Mouse (Mus musculus): Measurements from ENCODE around the gene Rnf25. TPM values are rescaled to one million over a fixed set of nuclear protein-coding genes. Genes with fewer than 3 reads are reported as not detected.

Gene Rnf25
- total and polyA plus RNA-seq, 3 experiments, result 32.4 to 49.7 TPM; not detected in 1

- TF ChIP-seq USF1 (IDR thresholded peaks at IDR 0.05; ENCODE audit: low read depth, low read length) (no peak), CTCF (IDR thresholded peaks at IDR 0.05 in 2 of 3, conservative IDR thresholded peaks at IDR 0.05 in 1 of 3; ENCODE audit: control insufficient read depth in 1 of 3, insufficient read depth in 1 of 3, low read depth in 2 of 3, low read length in 3 of 3, poor library complexity in 1 of 3, severe bottlenecking in 1 of 3) (0 out of 6 replicates have a peak, but pooled peaks of 1 of the 3 experiments have one; percentile 13)
- Histone ChIP-seq H3K27me3 (ENCODE audit: control insufficient read depth in 1 of 2, insufficient read depth in 2 of 2, low read length in 2 of 2) (no peaks in the 10 kb centered on the region), H3K79me2 (ENCODE audit: control insufficient read depth, insufficient read depth, low read length, poor library complexity) (0 out of 2 replicates have a peak, but pooled peaks cover 2% of the 10 kb centered on the region), H3K9ac (ENCODE audit: control insufficient read depth, low read depth, low read length, poor library complexity, severe bottlenecking) (no peak overlapping the region), H3K4me1 (ENCODE audit: control insufficient read depth in 1 of 2, insufficient read depth in 2 of 2, low read length in 2 of 2) (no peaks in the 10 kb centered on the region), H3K36me3 (ENCODE audit: control insufficient read depth in 1 of 2, insufficient read depth in 2 of 2, low read length in 2 of 2) (peaks cover 0 to 38% of the 10 kb centered on the region in 2 experiments; a peak in 2 of 4 replicates), H3K4me3 (ENCODE audit: control insufficient read depth in 1 of 2, insufficient read depth in 1 of 2, low read depth in 2 of 2, low read length in 2 of 2) (no peak overlapping the region), H3K9me3 (replicated peaks; ENCODE audit: insufficient read depth, low read length) (no peaks in the 10 kb centered on the region), H3K27ac (ENCODE audit: control insufficient read depth, low read depth, low read length) (no peak overlapping the region)
- DNase-seq (ENCODE audit: low read depth, low spot score), result no peak
These were observed 31.2 kb downstream of the Rnf25 start for GRCm38 (mm10) chr1:74569739-74570719.

- Histone ChIP-seq H3K27ac (ENCODE audit: control insufficient read depth, low read depth, low read length) (no peak overlapping the region), H3K27me3 (ENCODE audit: control insufficient read depth in 1 of 2, insufficient read depth in 2 of 2, low read length in 2 of 2) (no peaks in the 10 kb centered on the region), H3K4me3 (ENCODE audit: control insufficient read depth in 1 of 2, insufficient read depth in 1 of 2, low read depth in 2 of 2, low read length in 2 of 2) (no peak overlapping the region), H3K9me3 (replicated peaks; ENCODE audit: insufficient read depth, low read length) (no peaks in the 10 kb centered on the region), H3K36me3 (ENCODE audit: control insufficient read depth in 1 of 2, insufficient read depth in 2 of 2, low read length in 2 of 2) (peaks cover 0 to 11% of the 10 kb centered on the region in 2 experiments; a peak in 2 of 4 replicates), H3K79me2 (ENCODE audit: control insufficient read depth, insufficient read depth, low read length, poor library complexity) (no peaks in the 10 kb centered on the region), H3K4me1 (ENCODE audit: control insufficient read depth in 1 of 2, insufficient read depth in 2 of 2, low read length in 2 of 2) (no peaks in the 10 kb centered on the region), H3K9ac (ENCODE audit: control insufficient read depth, low read depth, low read length, poor library complexity, severe bottlenecking) (no peak overlapping the region)
- TF ChIP-seq JUND (IDR thresholded peaks at IDR 0.05; ENCODE audit: low read depth, low read length) (no peak), BHLHE40 (IDR thresholded peaks at IDR 0.05; ENCODE audit: borderline replicate concordance, low read depth, low read length) (no peak), SIN3A (IDR thresholded peaks at IDR 0.05; ENCODE audit: low read length) (no peak), MAZ (IDR thresholded peaks at IDR 0.05; ENCODE audit: low read depth, low read length) (no peak)
- no peak for DNase-seq (ENCODE audit: low read depth, low spot score)
These were observed 35.4 kb downstream of the Rnf25 start for GRCm38 (mm10) chr1:74565834-74566233.

- TF ChIP-seq TAL1 (IDR thresholded peaks at IDR 0.05; ENCODE audit: low read length) (no peak), NRF1 (IDR thresholded peaks at IDR 0.05; ENCODE audit: insufficient read depth, low read depth, low read length, poor library complexity, severe bottlenecking) (no peak), MAZ (IDR thresholded peaks at IDR 0.05; ENCODE audit: low read depth, low read length) (no peak), POLR2AphosphoS2 (IDR thresholded peaks at IDR 0.05; ENCODE audit: low read length) (no peak), CHD2 (IDR thresholded peaks at IDR 0.05; ENCODE audit: low read length) (no peak), USF1 (IDR thresholded peaks at IDR 0.05; ENCODE audit: low read depth, low read length) (no peak), HCFC1 (IDR thresholded peaks at IDR 0.05; ENCODE audit: low read depth, low read length) (no peak), MYB (IDR thresholded peaks at IDR 0.05; ENCODE audit: low read depth, low read length) (no peak), TCF12 (IDR thresholded peaks at IDR 0.05; ENCODE audit: low read depth, low read length) (no peak), MAFK (IDR thresholded peaks at IDR 0.05; ENCODE audit: borderline replicate concordance, low read depth, low read length) (no peak), E2F4 (IDR thresholded peaks at IDR 0.05; ENCODE audit: borderline replicate concordance, low read depth, low read length) (no peak), CHD1 (IDR thresholded peaks at IDR 0.05; ENCODE audit: low read depth, low read length) (no peak), TBP (IDR thresholded peaks at IDR 0.05; ENCODE audit: low read depth, low read length) (no peak), ELF1 (IDR thresholded peaks at IDR 0.05; ENCODE audit: low read depth, low read length) (no peak), EP300 (IDR thresholded peaks at IDR 0.05; ENCODE audit: low read depth in 1 of 2, low read length in 2 of 2) (no peak), JUND (IDR thresholded peaks at IDR 0.05; ENCODE audit: low read depth, low read length) (no peak)
- Histone ChIP-seq H3K9ac (ENCODE audit: control insufficient read depth, low read depth, low read length, poor library complexity, severe bottlenecking) (no peak overlapping the region), H3K9me3 (replicated peaks; ENCODE audit: insufficient read depth, low read length) (no peaks in the 10 kb centered on the region), H3K79me2 (ENCODE audit: control insufficient read depth, insufficient read depth, low read length, poor library complexity) (no peaks in the 10 kb centered on the region), H3K4me1 (ENCODE audit: control insufficient read depth in 1 of 2, insufficient read depth in 2 of 2, low read length in 2 of 2) (peaks cover 0 to 4% of the 10 kb centered on the region in 2 experiments; a peak in 2 of 4 replicates), H3K36me3 (ENCODE audit: control insufficient read depth in 1 of 2, insufficient read depth in 2 of 2, low read length in 2 of 2) (no peaks in the 10 kb centered on the region), H3K27ac (ENCODE audit: control insufficient read depth, low read depth, low read length) (no peak overlapping the region), H3K27me3 (ENCODE audit: control insufficient read depth in 1 of 2, insufficient read depth in 2 of 2, low read length in 2 of 2) (no peaks in the 10 kb centered on the region), H3K4me3 (ENCODE audit: control insufficient read depth in 1 of 2, insufficient read depth in 1 of 2, low read depth in 2 of 2, low read length in 2 of 2) (no peak overlapping the region)
- DNase-seq (ENCODE audit: low read depth, low spot score), result no peak
These were observed 42.1 kb downstream of the Rnf25 start for GRCm38 (mm10) chr1:74559061-74559460.
